Mouse (Mus musculus) liver, embryonic 13.5 days (tissue): ENCODE measurements around the gene Thumpd3. TPM values are rescaled to one million over a fixed set of nuclear protein-coding genes. Genes with fewer than 3 reads are reported as not detected.
A peak's percentile ranks its signal among the peaks of the same experiment; 100 is the strongest.

Source experiments
- ATAC-seq: fragments of 200-750 bp; cut with Nextera tagmentation; 2 replicates; pipeline ENCODE4 v1.8.0; 2017; ENCODE audit warnings: low read depth, mild to moderate bottlenecking, moderate number of reproducible peaks, moderate library complexity
- DNase-seq: peaks from one replicate; pipeline ENCODE4 v3.0.0; 2022
- H3K27ac ChIP-seq: fragments of 300-500 bp; sonication (generic); 2 replicates; pipeline ENCODE4 v1.5.1; 2015; ENCODE audit warnings: moderate library complexity, mild to moderate bottlenecking, inconsistent platforms
- H3K27me3 ChIP-seq: fragments of 300-500 bp; sonication (generic); 2 replicates; pipeline ENCODE4 v1.6.1; 2015; ENCODE audit warnings: mild to moderate bottlenecking, inconsistent platforms
- H3K36me3 ChIP-seq: fragments of 300-500 bp; sonication (generic); 2 replicates; pipeline ENCODE4 v1.6.1; 2015; ENCODE audit warnings: mild to moderate bottlenecking, inconsistent platforms
- H3K4me1 ChIP-seq: fragments of 300-500 bp; sonication (generic); replicated peaks from 2 replicates; pipeline ENCODE4 v1.6.1; 2015; ENCODE audit warnings: inconsistent platforms
- H3K4me2 ChIP-seq: fragments of 300-500 bp; sonication (generic); 2 replicates; pipeline ENCODE4 v1.6.1; 2015; ENCODE audit warnings: inconsistent platforms, mild to moderate bottlenecking, moderate library complexity
- H3K4me3 ChIP-seq: fragments of 300-500 bp; sonication (generic); replicated peaks from 2 replicates; pipeline ENCODE4 v1.5.1; 2015; ENCODE audit warnings: mild to moderate bottlenecking, inconsistent platforms
- H3K9ac ChIP-seq: fragments of 300-500 bp; sonication (generic); 2 replicates; pipeline ENCODE4 v1.6.1; 2015; ENCODE audit warnings: mild to moderate bottlenecking, inconsistent platforms
- H3K9me3 ChIP-seq: fragments of 300-500 bp; sonication (generic); replicated peaks from 2 replicates; pipeline ENCODE4 v1.6.1; 2016; ENCODE audit warnings: inconsistent platforms
- WGBS: fragments of 180-500 bp; shearing (Covaris S2); methylation state at CpG from one replicate; pipeline ENCODE4 v1.1.7; 2015; ENCODE audit not compliant: insufficient replicate concordance; 5-methylcytosine and 5-hydroxymethylcytosine counted together
- polyA plus RNA-seq: library from polyadenylated mRNA; unstranded; fragments of >200 nt; fragmentation: Nextera tagmentation; extraction: Ambion mirVana; gene quantifications from 2 replicates; pipeline ENCODE4 v1.2.1, GENCODE M21; 2015

The Thumpd3 gene
- polyA plus RNA-seq, 1 experiment from 2014 or later = 43.8 TPM

GRCm38 (mm10) chr6:113079492-113079891 is 33.5 kb downstream of the Thumpd3 start:
- 5% methylated on average over 3 of the region's 3 CpGs for WGBS
- DNase-seq = peak; percentile 11
- Histone ChIP-seq H3K4me3 (peak overlapping the region; percentile 96), H3K27me3 (no peaks in the 10 kb centered on the region), H3K36me3 (peaks cover 5% of the 10 kb centered on the region; the same call in 1 of the 2 replicates), H3K27ac (peak overlapping the region; percentile 69; the same call in 1 of the 2 replicates), H3K4me2 (peak overlapping the region; percentile 93), H3K4me1 (peaks cover 53% of the 10 kb centered on the region), H3K9ac (peak overlapping the region; percentile 99), H3K9me3 (no peaks in the 10 kb centered on the region)
- no peak for ATAC-seq

- peaks cover 5% of the 10 kb centered on the region; the same call in 1 of the 2 replicates for H3K36me3 ChIP-seq
- H3K27me3 ChIP-seq = no peaks in the 10 kb centered on the region
- ATAC-seq = no peak
- H3K4me2 ChIP-seq = peak overlapping the region; percentile 38
- H3K9me3 ChIP-seq = no peaks in the 10 kb centered on the region
- 23% methylated on average over 6 of the region's 6 CpGs for WGBS
- H3K27ac ChIP-seq = no peak overlapping the region
- DNase-seq = no peak
- 0 out of 2 replicates have a peak overlapping the region, but pooled peaks have one; percentile 1 for H3K4me3 ChIP-seq
- peaks cover 45% of the 10 kb centered on the region for H3K4me1 ChIP-seq
- H3K9ac ChIP-seq = peak overlapping the region; percentile 45
These were observed 36.2 kb downstream of the Thumpd3 start for GRCm38 (mm10) chr6:113082229-113082628.

- DNase-seq (no peak), ATAC-seq (no peak)
- Histone ChIP-seq H3K36me3 (peaks cover 8% of the 10 kb centered on the region; the same call in 1 of the 2 replicates), H3K4me3 (no peak overlapping the region), H3K9me3 (no peaks in the 10 kb centered on the region), H3K27ac (no peak overlapping the region), H3K4me2 (no peak overlapping the region), H3K4me1 (peaks cover 37% of the 10 kb centered on the region), H3K9ac (no peak overlapping the region), H3K27me3 (no peaks in the 10 kb centered on the region)
- 61% methylated on average over 4 of the region's 4 CpGs for WGBS
These were observed 38.6 kb downstream of the Thumpd3 start for GRCm38 (mm10) chr6:113084590-113084989.

- ATAC-seq (no peak), DNase-seq (no peak)
- peaks cover 6% of the 10 kb centered on the region for H3K36me3 ChIP-seq
- H3K9ac ChIP-seq = no peak overlapping the region
- H3K9me3 ChIP-seq = no peaks in the 10 kb centered on the region
- no peaks in the 10 kb centered on the region for H3K27me3 ChIP-seq
- WGBS = 83% methylated on average over 3 of the region's 3 CpGs
- no peak overlapping the region for H3K4me3 ChIP-seq
- H3K27ac ChIP-seq = no peak overlapping the region
- no peak overlapping the region for H3K4me2 ChIP-seq
- peaks cover 19% of the 10 kb centered on the region for H3K4me1 ChIP-seq
These were observed 47.2 kb downstream of the Thumpd3 start for GRCm38 (mm10) chr6:113093206-113093605.

- Histone ChIP-seq H3K4me1 (peaks cover 33% of the 10 kb centered on the region), H3K4me3 (no peak overlapping the region), H3K9ac (no peak overlapping the region), H3K27ac (no peak overlapping the region), H3K9me3 (no peaks in the 10 kb centered on the region), H3K4me2 (no peak overlapping the region), H3K36me3 (peaks cover 3% of the 10 kb centered on the region), H3K27me3 (no peaks in the 10 kb centered on the region)
- WGBS = 47% methylated on average over 1 of the region's 1 CpGs
- ATAC-seq = no peak
- no peak for DNase-seq
These were observed 49.5 kb downstream of the Thumpd3 start for GRCm38 (mm10) chr6:113095547-113095946.

- Histone ChIP-seq H3K27me3 (no peaks in the 10 kb centered on the region), H3K36me3 (peaks cover 3% of the 10 kb centered on the region; the same call in 1 of the 2 replicates)
These were observed 51.6 kb downstream of the Thumpd3 start for GRCm38 (mm10) chr6:113097662-113098061.

GRCm38 (mm10) chr6:113099640-113100289 is 53.7 kb downstream of the Thumpd3 start:
- peak overlapping the region; percentile 63 for H3K27ac ChIP-seq
- WGBS = 32% methylated on average over 5 of the region's 5 CpGs
- H3K27me3 ChIP-seq = no peaks in the 10 kb centered on the region
- 0 out of 2 replicates have a peak overlapping the region, but pooled peaks have one; percentile 3 for H3K9ac ChIP-seq
- H3K36me3 ChIP-seq = peaks cover 2% of the 10 kb centered on the region
- ATAC-seq (peak; percentile 61), DNase-seq (no peak)
- no peaks in the 10 kb centered on the region for H3K9me3 ChIP-seq
- H3K4me2 ChIP-seq = peak overlapping the region; percentile 21; the same call in 1 of the 2 replicates
- peaks cover 42% of the 10 kb centered on the region for H3K4me1 ChIP-seq
- no peak overlapping the region for H3K4me3 ChIP-seq

More at GRCm38 (mm10) chr6:113097662-113098061, 51.6 kb downstream of the Thumpd3 start:
- H3K4me1 ChIP-seq = peaks cover 42% of the 10 kb centered on the region
- H3K4me3 ChIP-seq = no peak overlapping the region
- DNase-seq = no peak
- H3K9ac ChIP-seq = no peak overlapping the region
- no peaks in the 10 kb centered on the region for H3K9me3 ChIP-seq
- 72% methylated on average over 5 of the region's 5 CpGs for WGBS
- no peak overlapping the region for H3K27ac ChIP-seq
- no peak for ATAC-seq
- H3K4me2 ChIP-seq = no peak overlapping the region

- WGBS = 84% methylated on average over 4 of the region's 4 CpGs
- no peak overlapping the region for H3K9ac ChIP-seq
- H3K4me2 ChIP-seq = no peak overlapping the region
- no peaks in the 10 kb centered on the region for H3K27me3 ChIP-seq
- ATAC-seq (no peak), DNase-seq (no peak)
- H3K36me3 ChIP-seq = peaks cover 16% of the 10 kb centered on the region
- H3K27ac ChIP-seq = no peak overlapping the region
- H3K4me3 ChIP-seq = no peak overlapping the region
- H3K9me3 ChIP-seq = no peaks in the 10 kb centered on the region
- H3K4me1 ChIP-seq = peaks cover 26% of the 10 kb centered on the region
These were observed 56.5 kb downstream of the Thumpd3 start for GRCm38 (mm10) chr6:113102541-113102940.

GRCm38 (mm10) chr6:113103765-113104164 is 57.7 kb downstream of the Thumpd3 start:
- no peak overlapping the region for H3K4me2 ChIP-seq
- H3K36me3 ChIP-seq = peaks cover 19% of the 10 kb centered on the region
- peak; percentile 68 for ATAC-seq
- no peak overlapping the region for H3K27ac ChIP-seq
- no peak overlapping the region for H3K4me3 ChIP-seq
- peak; percentile 48 for DNase-seq
- no peaks in the 10 kb centered on the region for H3K9me3 ChIP-seq
- no peaks in the 10 kb centered on the region for H3K27me3 ChIP-seq
- no peak overlapping the region for H3K9ac ChIP-seq
- peaks cover 19% of the 10 kb centered on the region for H3K4me1 ChIP-seq

GRCm38 (mm10) chr6:113109378-113109777 is 63.4 kb downstream of the Thumpd3 start:
- no peak overlapping the region for H3K9ac ChIP-seq
- H3K9me3 ChIP-seq = no peaks in the 10 kb centered on the region
- no peak overlapping the region for H3K4me3 ChIP-seq
- DNase-seq (no peak), ATAC-seq (no peak)
- WGBS = 77% methylated on average over 3 of the region's 3 CpGs
- H3K4me2 ChIP-seq = no peak overlapping the region
- H3K27me3 ChIP-seq = no peaks in the 10 kb centered on the region
- H3K27ac ChIP-seq = no peak overlapping the region
- H3K36me3 ChIP-seq = peaks cover 61% of the 10 kb centered on the region
- H3K4me1 ChIP-seq = no peaks in the 10 kb centered on the region

GRCm38 (mm10) chr6:113109956-113110355 is 63.9 kb downstream of the Thumpd3 start:
- ATAC-seq = no peak
- H3K9me3 ChIP-seq = no peaks in the 10 kb centered on the region
- WGBS = 87% methylated on average over 7 of the region's 7 CpGs
- H3K4me2 ChIP-seq = no peak overlapping the region
- H3K27ac ChIP-seq = no peak overlapping the region
- H3K4me1 ChIP-seq = no peaks in the 10 kb centered on the region
- DNase-seq = no peak
- H3K27me3 ChIP-seq = no peaks in the 10 kb centered on the region
- H3K36me3 ChIP-seq = peaks cover 62% of the 10 kb centered on the region
- no peak overlapping the region for H3K4me3 ChIP-seq
- H3K9ac ChIP-seq = no peak overlapping the region
